Mouse (Mus musculus): ENCODE measurements around the gene 4930568D16Rik. TPM values are rescaled to one million over a fixed set of nuclear protein-coding genes. Genes with fewer than 3 reads are reported as not detected.

Gene 4930568D16Rik
- polyA plus RNA-seq, 1 experiment from 2014 or later = not detected

GRCm38 (mm10) chr2:35398184-35398828, 30.8 kb upstream of the 4930568D16Rik start:
- H3K4me1 ChIP-seq (replicated peaks) = 0 out of 2 replicates have a peak, but pooled peaks cover 2% of the 10 kb centered on the region
- no peak overlapping the region; the same call in 1 of the 2 replicates for H3K27ac ChIP-seq
- no peak overlapping the region for H3K4me3 ChIP-seq (replicated peaks)
- H3K9me3 ChIP-seq = no peaks in the 10 kb centered on the region
- H3K4me2 ChIP-seq (replicated peaks) = no peak overlapping the region
- no peaks in the 10 kb centered on the region for H3K27me3 ChIP-seq (replicated peaks)
- WGBS = 78% methylated on average over 6 of the region's 6 CpGs
- no peaks in the 10 kb centered on the region for H3K36me3 ChIP-seq
- ATAC-seq = no peak
- no peak overlapping the region for H3K9ac ChIP-seq

- H3K36me3 ChIP-seq = no peaks in the 10 kb centered on the region
- no peak overlapping the region for H3K9ac ChIP-seq
- no peak overlapping the region for H3K4me2 ChIP-seq (replicated peaks)
- peak; percentile 39; the same call in 1 of the 2 replicates for ATAC-seq
- H3K27me3 ChIP-seq (replicated peaks) = no peaks in the 10 kb centered on the region
- H3K4me1 ChIP-seq (replicated peaks) = 0 out of 2 replicates have a peak, but pooled peaks cover 2% of the 10 kb centered on the region
- no peak overlapping the region for H3K4me3 ChIP-seq (replicated peaks)
- no peak overlapping the region; the same call in 1 of the 2 replicates for H3K27ac ChIP-seq
- 48% methylated on average over 11 of the region's 11 CpGs for WGBS
- H3K9me3 ChIP-seq = no peaks in the 10 kb centered on the region
These were observed 30.2 kb upstream of the 4930568D16Rik start for GRCm38 (mm10) chr2:35397590-35398173.

DNA sequence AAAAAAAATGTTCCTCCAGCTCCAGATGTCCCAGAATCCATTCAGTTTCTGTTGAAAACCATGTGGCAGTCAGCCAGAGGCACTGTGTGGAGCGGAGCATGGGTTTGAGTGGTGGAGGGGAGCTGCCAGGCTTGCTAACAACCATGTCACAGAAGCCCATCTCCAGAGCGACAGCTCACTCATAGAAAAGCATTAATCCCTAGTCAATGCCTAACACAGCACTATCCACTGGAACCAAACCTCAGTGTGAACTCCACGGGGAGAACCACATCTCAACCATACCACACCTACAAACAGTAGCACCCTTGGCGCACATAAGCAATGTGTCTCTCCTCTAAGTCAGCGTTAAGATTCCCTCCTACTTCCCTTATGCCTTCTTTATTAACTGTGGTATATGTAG, 29.6 kb upstream of the 4930568D16Rik start, which contains the start of gene 4930402F06Rik:
Gene 4930402F06Rik, minus strand, starts transcription at position 80 of the 400 bp plus-strand sequence.
- Histone ChIP-seq H3K4me3 (replicated peaks) (no peak within 1 kb of the TSS), H3K4me1 (replicated peaks) (0 out of 2 replicates have a peak, but pooled peaks cover 2% of the 10 kb centered on the region), H3K4me2 (replicated peaks) (no peak within 1 kb of the TSS), H3K9me3 (no peaks in the 10 kb centered on the region), H3K27ac (no peak within 1 kb of the TSS; the same call in 1 of the 2 replicates), H3K36me3 (no peaks in the 10 kb centered on the region), H3K9ac (no peak within 1 kb of the TSS), H3K27me3 (replicated peaks) (no peaks in the 10 kb centered on the region)
- ATAC-seq = peak; percentile 25; the same call in 1 of the 2 replicates
- WGBS = 65% methylated on average over 5 of the region's 5 CpGs

DNA sequence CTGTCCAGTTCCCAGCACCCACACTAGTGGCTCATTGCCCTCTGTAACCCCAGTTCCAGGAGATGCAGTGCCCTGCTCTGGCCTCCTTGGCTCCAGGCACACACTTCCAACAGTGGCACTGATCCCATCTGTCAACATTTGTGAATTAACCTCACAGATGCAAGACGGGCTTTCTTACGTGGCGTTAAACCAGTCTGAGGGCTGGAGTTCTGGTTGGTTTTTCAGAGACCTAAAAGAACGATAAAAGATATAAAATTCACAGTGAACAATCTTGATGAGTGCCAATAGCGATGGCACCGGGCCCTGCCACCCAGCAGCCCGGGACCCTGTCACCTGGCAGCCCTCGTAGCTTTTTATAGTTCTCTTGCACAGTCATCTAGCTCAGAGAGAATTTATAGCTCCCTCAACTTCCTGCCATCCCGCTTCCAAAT, 17.9 kb upstream of the 4930568D16Rik start:
- ATAC-seq = no peak
- H3K4me1 ChIP-seq (replicated peaks) = no peaks in the 10 kb centered on the region
- no peak overlapping the region for H3K27ac ChIP-seq
- no peaks in the 10 kb centered on the region for H3K36me3 ChIP-seq
- H3K9me3 ChIP-seq = no peaks in the 10 kb centered on the region
- H3K9ac ChIP-seq = no peak overlapping the region
- H3K4me3 ChIP-seq (replicated peaks) = no peak overlapping the region
- H3K4me2 ChIP-seq (replicated peaks) = no peak overlapping the region
- 66% methylated on average over 9 of the region's 9 CpGs for WGBS
- no peaks in the 10 kb centered on the region for H3K27me3 ChIP-seq (replicated peaks)

DNA sequence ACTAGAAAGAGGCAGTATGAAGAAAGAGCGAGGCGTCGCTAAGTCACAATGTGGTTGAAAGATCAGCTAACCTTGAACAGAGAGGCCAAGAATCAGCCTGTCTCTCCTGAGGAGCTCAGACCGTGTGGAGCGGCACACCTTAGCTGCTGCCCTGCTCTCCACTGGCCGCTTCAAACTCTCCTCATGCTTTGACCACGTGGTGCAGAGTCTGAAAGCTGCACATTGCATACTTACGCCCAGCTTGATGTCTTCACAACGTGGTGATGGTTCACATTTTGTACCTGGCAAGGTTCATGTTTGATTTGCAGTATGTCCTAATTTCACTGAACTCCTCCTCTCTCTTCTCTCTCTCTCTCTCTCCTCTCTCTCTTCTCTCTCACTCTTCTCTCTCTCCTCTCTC, 11.8 kb upstream of the 4930568D16Rik start:
- ATAC-seq = no peak
- 65% methylated on average over 9 of the region's 9 CpGs for WGBS

GRCm38 (mm10) chr2:35377600-35377999, 10.1 kb upstream of the 4930568D16Rik start:
- H3K27me3 ChIP-seq (replicated peaks) = no peaks in the 10 kb centered on the region
- WGBS = 28% methylated on average over 6 of the region's 6 CpGs

More for the DNA sequence above, 11.8 kb upstream of the 4930568D16Rik start:
- Histone ChIP-seq H3K27me3 (replicated peaks) (no peaks in the 10 kb centered on the region), H3K36me3 (no peaks in the 10 kb centered on the region), H3K9me3 (no peaks in the 10 kb centered on the region), H3K4me1 (replicated peaks) (no peaks in the 10 kb centered on the region), H3K9ac (no peak overlapping the region), H3K4me3 (replicated peaks) (no peak overlapping the region), H3K27ac (no peak overlapping the region), H3K4me2 (replicated peaks) (no peak overlapping the region)

GRCm38 (mm10) chr2:35373003-35373402, 5.5 kb upstream of the 4930568D16Rik start:
- H3K9me3 ChIP-seq = no peaks in the 10 kb centered on the region
- no peaks in the 10 kb centered on the region; the same call in 1 of the 2 replicates for H3K4me1 ChIP-seq (replicated peaks)
- H3K36me3 ChIP-seq = no peaks in the 10 kb centered on the region
- H3K9ac ChIP-seq = no peak overlapping the region
- H3K27ac ChIP-seq = no peak overlapping the region
- no peak for ATAC-seq
- no peaks in the 10 kb centered on the region for H3K27me3 ChIP-seq (replicated peaks)
- WGBS = 20% methylated on average over 3 of the region's 3 CpGs
- no peak overlapping the region for H3K4me3 ChIP-seq (replicated peaks)
- no peak overlapping the region for H3K4me2 ChIP-seq (replicated peaks)

More at GRCm38 (mm10) chr2:35377600-35377999, 10.1 kb upstream of the 4930568D16Rik start:
- ATAC-seq = no peak
- Histone ChIP-seq H3K9me3 (no peaks in the 10 kb centered on the region), H3K27ac (no peak overlapping the region), H3K4me2 (replicated peaks) (no peak overlapping the region), H3K36me3 (no peaks in the 10 kb centered on the region), H3K9ac (no peak overlapping the region), H3K4me3 (replicated peaks) (no peak overlapping the region), H3K4me1 (replicated peaks) (no peaks in the 10 kb centered on the region)

- H3K4me1 ChIP-seq (replicated peaks) = no peaks in the 10 kb centered on the region; the same call in 1 of the 2 replicates
- H3K4me3 ChIP-seq (replicated peaks) = no peak overlapping the region
- H3K9me3 ChIP-seq = no peaks in the 10 kb centered on the region
- no peak overlapping the region for H3K9ac ChIP-seq
- no peak overlapping the region for H3K4me2 ChIP-seq (replicated peaks)
- H3K36me3 ChIP-seq = no peaks in the 10 kb centered on the region
- H3K27ac ChIP-seq = no peak overlapping the region
- ATAC-seq = no peak
- H3K27me3 ChIP-seq (replicated peaks) = no peaks in the 10 kb centered on the region
These were observed 3.2 kb upstream of the 4930568D16Rik start for GRCm38 (mm10) chr2:35370686-35371085.

DNA sequence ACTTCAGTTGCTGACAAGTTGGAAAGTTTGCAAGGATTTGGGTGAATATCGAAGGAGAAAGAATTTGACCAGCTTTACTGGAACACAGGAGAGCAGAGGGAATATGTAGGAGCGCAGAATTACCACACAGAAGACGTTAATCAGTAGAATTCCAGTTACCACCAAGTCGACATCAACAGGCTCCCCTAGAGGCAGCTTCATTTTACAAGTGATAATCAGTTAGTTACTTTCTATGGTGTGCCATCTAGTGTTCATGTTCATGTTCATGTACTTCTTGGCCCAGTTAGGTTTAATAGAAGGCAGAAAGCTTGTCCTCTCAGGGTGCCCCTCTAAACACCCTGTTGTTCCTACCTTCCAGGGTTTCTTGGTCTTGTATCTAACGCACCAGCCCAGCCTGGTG, 18.3 kb downstream of the 4930568D16Rik start:
- H3K27ac ChIP-seq = no peak overlapping the region
- ATAC-seq = peak; percentile 59; the same call in 1 of the 2 replicates

DNA sequence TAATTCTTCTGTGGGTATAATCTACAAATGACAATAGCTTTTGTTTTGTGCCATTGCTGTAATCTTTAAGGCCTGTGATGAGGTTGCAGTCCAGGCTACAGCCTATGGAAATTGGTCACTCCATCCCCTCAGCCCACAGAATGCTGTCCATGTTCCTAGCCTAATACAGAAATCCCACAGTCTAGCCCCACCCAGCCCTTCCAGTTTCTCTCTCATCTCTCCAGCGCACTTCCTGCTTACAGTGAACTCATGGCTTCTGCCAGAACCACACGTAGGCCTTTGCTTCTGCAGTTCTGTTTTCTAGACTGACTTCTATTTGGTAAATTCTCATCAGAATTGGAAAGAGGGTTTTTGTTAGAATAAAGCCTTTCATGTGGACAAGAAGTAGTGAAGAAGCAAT, 21.5 kb downstream of the 4930568D16Rik start:
- WGBS = 54% methylated on average over 2 of the region's 2 CpGs
- Histone ChIP-seq H3K27me3 (replicated peaks) (no peaks in the 10 kb centered on the region), H3K27ac (no peak overlapping the region), H3K4me1 (replicated peaks) (0 out of 2 replicates have a peak, but pooled peaks cover 3% of the 10 kb centered on the region), H3K9ac (no peak overlapping the region), H3K4me2 (replicated peaks) (no peak overlapping the region), H3K36me3 (no peaks in the 10 kb centered on the region), H3K4me3 (replicated peaks) (no peak overlapping the region), H3K9me3 (no peaks in the 10 kb centered on the region)
- ATAC-seq = no peak

More for the DNA sequence above, 18.3 kb downstream of the 4930568D16Rik start:
- Histone ChIP-seq H3K36me3 (no peaks in the 10 kb centered on the region), H3K9me3 (no peaks in the 10 kb centered on the region), H3K9ac (no peak overlapping the region), H3K27me3 (replicated peaks) (no peaks in the 10 kb centered on the region), H3K4me2 (replicated peaks) (no peak overlapping the region), H3K4me3 (replicated peaks) (no peak overlapping the region), H3K4me1 (replicated peaks) (0 out of 2 replicates have a peak, but pooled peaks cover 3% of the 10 kb centered on the region)
- 51% methylated on average over 5 of the region's 5 CpGs for WGBS

- Histone ChIP-seq H3K4me1 (replicated peaks) (peaks cover 6% of the 10 kb centered on the region; the same call in 1 of the 2 replicates), H3K4me3 (replicated peaks) (no peak overlapping the region), H3K9ac (no peak overlapping the region), H3K9me3 (no peaks in the 10 kb centered on the region), H3K4me2 (replicated peaks) (no peak overlapping the region), H3K36me3 (no peaks in the 10 kb centered on the region), H3K27ac (no peak overlapping the region), H3K27me3 (replicated peaks) (no peaks in the 10 kb centered on the region)
- ATAC-seq = 0 out of 2 replicates have a peak, but pooled peaks have one; percentile 49
- 66% methylated on average over 3 of the region's 3 CpGs for WGBS
These were observed 24.9 kb downstream of the 4930568D16Rik start for GRCm38 (mm10) chr2:35342605-35343004.

DNA sequence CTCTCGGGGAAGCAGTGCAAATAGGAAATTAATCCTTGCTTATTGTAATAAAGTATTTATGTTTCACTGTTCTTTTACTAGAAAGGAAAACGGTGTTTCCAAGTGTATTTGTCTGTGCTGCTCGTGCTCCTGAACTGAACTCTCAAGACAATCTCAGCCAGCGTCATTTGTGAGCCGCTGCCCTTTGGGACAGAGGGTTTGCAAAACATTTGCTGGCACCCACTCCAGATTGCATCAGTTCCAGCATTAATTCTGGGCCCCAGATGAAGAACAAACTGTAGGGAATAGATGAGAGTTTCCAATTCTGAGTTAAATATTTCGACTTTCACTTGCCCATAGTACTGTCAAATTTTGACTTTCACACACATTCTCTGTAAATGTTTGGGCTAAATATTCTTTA, 28.8 kb downstream of the 4930568D16Rik start:
- Histone ChIP-seq H3K9ac (no peak overlapping the region), H3K4me3 (replicated peaks) (no peak overlapping the region), H3K4me1 (replicated peaks) (peaks cover 18% of the 10 kb centered on the region), H3K36me3 (no peaks in the 10 kb centered on the region), H3K27me3 (replicated peaks) (no peaks in the 10 kb centered on the region), H3K27ac (0 out of 2 replicates have a peak overlapping the region, but pooled peaks have one; percentile 62), H3K9me3 (no peaks in the 10 kb centered on the region), H3K4me2 (replicated peaks) (no peak overlapping the region)
- ATAC-seq = no peak
- WGBS = 48% methylated on average over 6 of the region's 6 CpGs

Measured in intestine, embryonic 15.5 days (tissue).